Mouse (Mus musculus): ENCODE data around the gene Lenep.

The Lenep gene

GRCm38 (mm10) chr3:89378394-89379067, 24.1 kb downstream of the Lenep start:
- no peak for DNase-seq (ENCODE audit: low read depth, low spot score)

- DNase-seq (ENCODE audit: low read depth, low spot score), result no peak
Observed at GRCm38 (mm10) chr3:89377831-89378230, 24.8 kb downstream of the Lenep start.

- DNase-seq (ENCODE audit: low read depth, low spot score), result no peak
Observed at GRCm38 (mm10) chr3:89373581-89374231, 28.9 kb downstream of the Lenep start.

DNA sequence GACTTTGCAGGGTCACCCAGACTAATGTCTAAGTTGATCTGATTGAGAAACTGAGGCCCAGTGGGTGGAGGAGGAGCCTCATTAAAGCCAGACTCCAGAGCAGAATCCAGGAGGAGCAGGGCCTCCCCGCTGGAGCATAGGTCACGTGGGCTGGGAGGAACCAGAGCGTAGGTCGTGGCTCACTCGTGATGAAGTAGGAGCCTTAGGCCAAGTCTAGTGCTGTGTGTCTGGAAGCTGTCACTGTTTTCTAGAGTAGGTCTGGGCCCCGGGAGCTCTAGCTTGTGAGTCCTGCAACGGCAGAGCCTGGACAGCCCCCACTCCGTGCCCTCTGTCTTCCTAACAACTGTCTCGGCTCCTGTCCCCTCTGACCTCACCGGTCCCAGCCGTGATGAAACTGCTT, 35.3 kb downstream of the Lenep start:
- no peak for DNase-seq (ENCODE audit: low read depth, low spot score)

DNA sequence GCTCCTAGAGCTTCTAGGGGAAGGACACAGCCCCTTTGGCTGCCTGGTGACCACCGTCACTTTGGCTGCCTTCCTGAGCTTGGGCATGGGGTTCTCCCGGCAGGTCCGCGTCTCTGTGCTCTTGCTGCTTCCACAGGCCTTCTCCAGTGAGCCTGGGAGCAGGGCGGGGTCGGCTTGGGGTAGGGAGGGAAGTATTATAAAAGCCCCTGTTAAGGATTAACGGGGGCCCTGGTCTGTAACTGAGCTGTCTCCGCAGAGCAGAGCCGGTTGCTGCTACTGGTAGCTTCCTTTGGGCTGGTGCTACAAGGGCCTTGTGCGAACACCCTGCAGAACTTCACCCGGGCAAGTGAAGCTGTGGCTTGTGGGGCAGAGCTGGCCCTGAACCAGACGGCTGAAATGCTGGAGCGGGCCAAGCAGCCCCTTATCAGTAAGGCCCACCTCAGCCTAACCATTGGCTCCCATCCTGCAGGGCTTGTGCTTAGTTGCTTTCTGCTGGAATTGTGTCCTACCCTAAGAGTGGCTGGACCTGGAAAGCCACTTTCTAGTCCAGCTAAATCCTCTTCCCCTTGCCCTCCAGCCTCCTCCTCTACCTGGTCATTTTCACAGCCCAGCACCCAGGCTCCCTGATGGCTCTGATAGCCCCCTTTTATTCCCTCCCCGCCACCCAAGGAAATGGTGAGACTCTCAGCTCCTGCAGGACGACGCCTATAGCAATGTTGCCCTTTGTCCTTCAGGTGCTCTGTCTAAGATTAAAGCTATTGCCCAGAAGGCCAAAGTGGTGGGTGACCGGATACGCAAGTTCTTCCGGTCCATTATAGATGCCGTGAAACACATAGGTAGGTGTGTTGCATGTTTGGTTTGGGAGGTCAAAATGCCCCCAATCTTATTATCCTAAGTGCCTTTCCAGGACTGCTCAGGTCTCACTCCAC, 36.8 kb downstream of the Lenep start:
- no peak for DNase-seq (ENCODE audit: low read depth, low spot score)

GRCm38 (mm10) chr3:89365153-89365485, 37.5 kb downstream of the Lenep start, which contains the start of gene Dcst1:
Dcst1 (minus strand) TSS chr3:89365253.
- no peak for DNase-seq (ENCODE audit: low read depth, low spot score)

GRCm38 (mm10) chr3:89364631-89365030, 38.0 kb downstream of the Lenep start:
- DNase-seq (ENCODE audit: low read depth, low spot score), result no peak

GRCm38 (mm10) chr3:89361675-89362074, 40.9 kb downstream of the Lenep start, which contains the start of gene Dcst2:
Dcst2 (plus strand) TSS chr3:89361975.
- DNase-seq (ENCODE audit: low read depth, low spot score), result no peak

DNA sequence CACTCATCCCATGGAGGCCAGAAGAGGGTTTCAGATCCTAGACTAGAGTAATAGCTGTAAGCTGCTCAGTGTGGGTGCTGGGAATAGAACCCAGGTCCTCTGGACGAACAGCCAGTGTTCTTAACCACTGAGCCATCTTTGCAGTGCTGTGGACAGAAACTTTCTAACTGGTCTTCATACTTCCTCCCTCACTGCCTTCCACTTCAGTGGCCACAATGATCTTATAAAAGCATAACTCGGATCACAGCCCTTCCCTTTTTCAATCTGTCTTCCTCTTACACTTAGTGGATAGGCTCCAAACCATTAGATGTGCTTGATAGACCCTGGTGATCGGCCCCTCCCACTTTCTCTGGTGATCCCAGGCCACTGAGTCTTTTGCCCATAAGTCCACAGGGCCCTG, 42.4 kb downstream of the Lenep start:
- no peak for DNase-seq (ENCODE audit: low read depth, low spot score)

GRCm38 (mm10) chr3:89359630-89360029, 43.0 kb downstream of the Lenep start:
- no peak for DNase-seq (ENCODE audit: low read depth, low spot score)

- no peak for DNase-seq (ENCODE audit: low read depth, low spot score)
Observed at GRCm38 (mm10) chr3:89356029-89356428, 46.6 kb downstream of the Lenep start.

- no peak for DNase-seq (ENCODE audit: low read depth, low spot score)
Observed at GRCm38 (mm10) chr3:89355512-89355902, 47.1 kb downstream of the Lenep start.

- peak; percentile 54 for DNase-seq (ENCODE audit: low read depth, low spot score)
Observed at GRCm38 (mm10) chr3:89354816-89355511, 47.6 kb downstream of the Lenep start.

DNA sequence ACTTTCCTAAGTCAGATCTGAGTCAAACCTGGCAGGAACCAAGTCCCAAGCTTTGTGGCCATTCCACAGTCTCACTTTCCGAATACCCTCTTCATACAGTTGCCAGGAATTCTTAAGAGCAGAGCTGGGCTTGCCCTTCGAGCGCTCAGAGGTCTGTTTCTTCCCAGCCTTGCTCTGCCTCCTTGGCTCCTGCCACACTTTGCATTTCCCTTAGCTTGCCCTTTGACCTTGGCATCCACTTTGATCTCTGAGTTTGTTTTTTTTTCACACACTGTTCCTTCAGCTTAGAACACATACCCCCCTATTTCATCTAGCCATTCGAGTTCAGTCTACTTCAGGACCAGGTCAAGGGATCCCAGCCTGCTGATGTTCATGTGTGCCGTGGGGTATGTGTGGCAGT, 51.3 kb downstream of the Lenep start:
- DNase-seq (ENCODE audit: low read depth, low spot score), result no peak
